Mouse (Mus musculus) forebrain, embryonic 10.5 days (tissue): ENCODE data around the gene Sbf1. TPM values are rescaled to one million over a fixed set of nuclear protein-coding genes. Genes with fewer than 3 reads are reported as not detected.

ENCODE experiments used
- DNase-seq: peaks from one replicate; pipeline ENCODE4 v3.0.0-alpha.2; 2017; ENCODE audit warnings: low spot score; ENCODE audit errors: extremely low spot score
- H3K27ac ChIP-seq: fragments of 300-500 bp; sonication (generic); 2 replicates; pipeline ENCODE4 v1.5.1; 2016; ENCODE audit warnings: mild to moderate bottlenecking
- H3K27me3 ChIP-seq: fragments of 300-500 bp; sonication (generic); 2 replicates; pipeline ENCODE4 v1.6.1; 2016; ENCODE audit warnings: mild to moderate bottlenecking; ENCODE audit not compliant: poor library complexity, severe bottlenecking
- H3K36me3 ChIP-seq: fragments of 300-500 bp; sonication (generic); replicated peaks from 2 replicates; pipeline ENCODE4 v1.6.1; 2016; ENCODE audit warnings: mild to moderate bottlenecking, moderate library complexity
- H3K4me1 ChIP-seq: fragments of 300-500 bp; sonication (generic); 2 replicates; pipeline ENCODE4 v1.6.1; 2016
- H3K4me3 ChIP-seq: fragments of 300-500 bp; sonication (generic); 2 replicates; pipeline ENCODE4 v1.5.1; 2016; ENCODE audit warnings: mild to moderate bottlenecking, moderate library complexity
- H3K9me3 ChIP-seq: fragments of 300-500 bp; sonication (generic); 2 replicates; pipeline ENCODE4 v1.6.1; 2016; ENCODE audit warnings: mild to moderate bottlenecking, moderate library complexity
- WGBS: fragments of 180-500 bp; shearing (Covaris S2); methylation state at CpG from one replicate; pipeline ENCODE4 v1.1.7; 2016; 5-methylcytosine and 5-hydroxymethylcytosine counted together
- polyA plus RNA-seq: library from polyadenylated mRNA; unstranded; fragments of >200 nt; fragmentation: Nextera tagmentation; extraction: Ambion mirVana; gene quantifications from 2 replicates; pipeline ENCODE4 v1.2.1, GENCODE M21; 2016

Gene Sbf1
- polyA plus RNA-seq: 80.7 and 84.9 TPM in 2 replicates

GRCm38 (mm10) chr15:89315190-89315731 lies at the start of gene Sbf1:
Sbf1 (minus strand) TSS chr15:89315311.
- H3K9me3 ChIP-seq: no peaks in the 10 kb centered on the region
- H3K27me3 ChIP-seq: no peaks in the 10 kb centered on the region
- WGBS: under 1% methylated on average over 37 of the region's 37 CpGs
- peaks cover 33% of the 10 kb centered on the region for H3K4me1 ChIP-seq
- DNase-seq: peak; percentile 96
- H3K27ac ChIP-seq: peak within 1 kb of the TSS; percentile 90
- no peaks in the 10 kb centered on the region for H3K36me3 ChIP-seq
- H3K4me3 ChIP-seq: peak within 1 kb of the TSS; percentile 98

GRCm38 (mm10) chr15:89363051-89363450 lies 47.9 kb upstream of the Sbf1 start:
- peaks cover 99% of the 10 kb centered on the region for H3K36me3 ChIP-seq
- H3K4me3 ChIP-seq: no peak overlapping the region
- 96% methylated on average over 7 of the region's 7 CpGs for WGBS

GRCm38 (mm10) chr15:89358784-89359183 lies 43.7 kb upstream of the Sbf1 start:
- no peaks in the 10 kb centered on the region for H3K9me3 ChIP-seq
- peaks cover 33% of the 10 kb centered on the region for H3K4me1 ChIP-seq
- DNase-seq: no peak
- 88% methylated on average over 3 of the region's 3 CpGs for WGBS
- no peaks in the 10 kb centered on the region for H3K27me3 ChIP-seq
- H3K27ac ChIP-seq: no peak overlapping the region
- H3K36me3 ChIP-seq: peaks cover 64% of the 10 kb centered on the region
- no peak overlapping the region for H3K4me3 ChIP-seq

More at GRCm38 (mm10) chr15:89363051-89363450, 47.9 kb upstream of the Sbf1 start:
- DNase-seq: no peak
- no peaks in the 10 kb centered on the region for H3K27me3 ChIP-seq
- peaks cover 4% of the 10 kb centered on the region; the same call in 1 of the 2 replicates for H3K4me1 ChIP-seq
- no peaks in the 10 kb centered on the region for H3K9me3 ChIP-seq
- H3K27ac ChIP-seq: no peak overlapping the region

GRCm38 (mm10) chr15:89356372-89356771 lies 41.3 kb upstream of the Sbf1 start:
- H3K4me3 ChIP-seq: peak overlapping the region; percentile 69
- peaks cover 35% of the 10 kb centered on the region for H3K4me1 ChIP-seq
- peaks cover 64% of the 10 kb centered on the region for H3K36me3 ChIP-seq
- peak overlapping the region; percentile 95 for H3K27ac ChIP-seq
- H3K27me3 ChIP-seq: no peaks in the 10 kb centered on the region
- H3K9me3 ChIP-seq: no peaks in the 10 kb centered on the region
- under 1% methylated on average over 15 of the region's 15 CpGs for WGBS
- DNase-seq: peak; percentile 87

GRCm38 (mm10) chr15:89355241-89356187 lies 40.4 kb upstream of the Sbf1 start, which contains the start of the genes Lmf2 and Ncaph2:
Lmf2 (minus strand) TSS chr15:89355659.
Ncaph2 (plus strand) TSS chr15:89355719.
- Histone ChIP-seq H3K27me3 (no peaks in the 10 kb centered on the region), H3K36me3 (peaks cover 64% of the 10 kb centered on the region), H3K27ac (peak within 1 kb of the TSS; percentile 95), H3K4me1 (peaks cover 35% of the 10 kb centered on the region), H3K4me3 (peak within 1 kb of the TSS; percentile 69), H3K9me3 (no peaks in the 10 kb centered on the region)
- WGBS: under 1% methylated on average over 64 of the region's 64 CpGs
- peak; percentile 98 for DNase-seq

- Histone ChIP-seq H3K27me3 (no peaks in the 10 kb centered on the region), H3K27ac (peak overlapping the region; percentile 95), H3K9me3 (no peaks in the 10 kb centered on the region), H3K36me3 (peaks cover 63% of the 10 kb centered on the region), H3K4me1 (peaks cover 35% of the 10 kb centered on the region), H3K4me3 (peak overlapping the region; percentile 69)
- no peak for DNase-seq
- WGBS: 86% methylated on average over 7 of the region's 7 CpGs
Measured at GRCm38 (mm10) chr15:89354455-89354854, 39.3 kb upstream of the Sbf1 start.

GRCm38 (mm10) chr15:89353837-89354236 lies 38.7 kb upstream of the Sbf1 start:
- Histone ChIP-seq H3K4me3 (peak overlapping the region; percentile 69), H3K36me3 (peaks cover 58% of the 10 kb centered on the region), H3K4me1 (peaks cover 35% of the 10 kb centered on the region), H3K27me3 (no peaks in the 10 kb centered on the region), H3K27ac (peak overlapping the region; percentile 95; the same call in 1 of the 2 replicates), H3K9me3 (no peaks in the 10 kb centered on the region)
- WGBS: 96% methylated on average over 16 of the region's 16 CpGs
- DNase-seq: no peak

GRCm38 (mm10) chr15:89352795-89353194 lies 37.7 kb upstream of the Sbf1 start:
- WGBS: 94% methylated on average over 12 of the region's 12 CpGs
- Histone ChIP-seq H3K9me3 (no peaks in the 10 kb centered on the region), H3K4me3 (no peak overlapping the region), H3K27me3 (no peaks in the 10 kb centered on the region), H3K27ac (no peak overlapping the region), H3K4me1 (peaks cover 30% of the 10 kb centered on the region), H3K36me3 (peaks cover 51% of the 10 kb centered on the region)
- no peak for DNase-seq

GRCm38 (mm10) chr15:89352054-89352453 lies 36.9 kb upstream of the Sbf1 start:
- no peaks in the 10 kb centered on the region for H3K27me3 ChIP-seq
- 97% methylated on average over 14 of the region's 14 CpGs for WGBS
- H3K27ac ChIP-seq: no peak overlapping the region
- peaks cover 22% of the 10 kb centered on the region for H3K4me1 ChIP-seq
- H3K9me3 ChIP-seq: no peaks in the 10 kb centered on the region
- H3K36me3 ChIP-seq: peaks cover 49% of the 10 kb centered on the region
- DNase-seq: no peak
- no peak overlapping the region for H3K4me3 ChIP-seq

GRCm38 (mm10) chr15:89351302-89351701 lies 36.2 kb upstream of the Sbf1 start:
- 90% methylated on average over 15 of the region's 15 CpGs for WGBS
- no peak for DNase-seq
- no peaks in the 10 kb centered on the region for H3K9me3 ChIP-seq

GRCm38 (mm10) chr15:89350447-89350846 lies 35.3 kb upstream of the Sbf1 start:
- no peak overlapping the region for H3K27ac ChIP-seq
- H3K27me3 ChIP-seq: no peaks in the 10 kb centered on the region
- 91% methylated on average over 5 of the region's 5 CpGs for WGBS
- H3K36me3 ChIP-seq: peaks cover 49% of the 10 kb centered on the region
- DNase-seq: no peak
- H3K4me3 ChIP-seq: no peak overlapping the region
- H3K9me3 ChIP-seq: no peaks in the 10 kb centered on the region
- H3K4me1 ChIP-seq: peaks cover 18% of the 10 kb centered on the region

More at GRCm38 (mm10) chr15:89351302-89351701, 36.2 kb upstream of the Sbf1 start:
- Histone ChIP-seq H3K4me3 (no peak overlapping the region), H3K27me3 (no peaks in the 10 kb centered on the region), H3K27ac (no peak overlapping the region), H3K36me3 (peaks cover 49% of the 10 kb centered on the region), H3K4me1 (peaks cover 18% of the 10 kb centered on the region)

GRCm38 (mm10) chr15:89343325-89343724 lies 28.2 kb upstream of the Sbf1 start:
- Histone ChIP-seq H3K36me3 (no peaks in the 10 kb centered on the region), H3K4me1 (no peaks in the 10 kb centered on the region), H3K27me3 (no peaks in the 10 kb centered on the region), H3K9me3 (no peaks in the 10 kb centered on the region), H3K4me3 (no peak overlapping the region), H3K27ac (no peak overlapping the region)
- 93% methylated on average over 3 of the region's 3 CpGs for WGBS
- DNase-seq: no peak

- no peaks in the 10 kb centered on the region for H3K9me3 ChIP-seq
- WGBS: 51% methylated on average over 1 of the region's 1 CpGs
- no peak overlapping the region for H3K27ac ChIP-seq
- no peaks in the 10 kb centered on the region for H3K4me1 ChIP-seq
- no peaks in the 10 kb centered on the region for H3K27me3 ChIP-seq
- DNase-seq: no peak
- no peak overlapping the region for H3K4me3 ChIP-seq
- no peaks in the 10 kb centered on the region for H3K36me3 ChIP-seq
Measured at GRCm38 (mm10) chr15:89341678-89342077, 26.6 kb upstream of the Sbf1 start.
